Mouse (Mus musculus): ENCODE data around the gene Gpalpp1. TPM values are rescaled to one million over a fixed set of nuclear protein-coding genes. Genes with fewer than 3 reads are reported as not detected.

Gpalpp1 gene
- total RNA-seq, 2 experiments from 2014 or later, result 22.4 to 31.5 TPM

Other genes starting within 250 kb of the Gpalpp1 start
- gene Kctd4, start 155.8 kb downstream of the Gpalpp1 start, total RNA-seq (2014; fragmentation: Nextera tagmentation), result not detected in 2 replicates
- gene Kctd4, start 155.8 kb downstream of the Gpalpp1 start, total RNA-seq (2017), result 0.04 TPM in 1 of 2 replicates, not detected in the other
- 55.9 and 63.7 TPM in 2 replicates for gene Gtf2f2, start 99.9 kb downstream of the Gpalpp1 start, total RNA-seq (2014; fragmentation: Nextera tagmentation)
- 96.4 and 98.2 TPM in 2 replicates for gene Gtf2f2, start 99.9 kb downstream of the Gpalpp1 start, total RNA-seq (2017)
- 14.1 and 20.3 TPM in 2 replicates for gene Nufip1, start 131 bp upstream of the Gpalpp1 start, total RNA-seq (2014; fragmentation: Nextera tagmentation)
- gene Nufip1, start 131 bp upstream of the Gpalpp1 start, total RNA-seq (2017), result 24.8 and 29.9 TPM in 2 replicates

All from granulocyte monocyte progenitor cell, adult 5-6 weeks (primary cell).